Mouse (Mus musculus) kidney, postnatal 0 days (tissue): Measurements from ENCODE around the gene Acot6. TPM values are rescaled to one million over a fixed set of nuclear protein-coding genes. Genes with fewer than 3 reads are reported as not detected.

Source experiments
- ATAC-seq: fragments of 200-750 bp; cut with Nextera tagmentation; replicated peaks from 2 replicates; pipeline ENCODE4 v1.8.0; 2017; ENCODE audit warnings: low read depth, moderate number of reproducible peaks, moderate TSS enrichment, moderate library complexity; ENCODE audit not compliant: low FRiP score
- DNase-seq: peaks from one replicate; pipeline ENCODE4 v3.0.0-alpha.2; 2016; ENCODE audit warnings: low spot score
- H3K27ac ChIP-seq: fragments of 300-500 bp; sonication (generic); 2 replicates; pipeline ENCODE4 v1.5.1; 2014; ENCODE audit warnings: mild to moderate bottlenecking
- H3K27me3 ChIP-seq: fragments of 300-500 bp; sonication (generic); 2 replicates; pipeline ENCODE4 v1.6.1; 2014; ENCODE audit warnings: low read length, mixed read lengths; ENCODE audit not compliant: insufficient read depth
- H3K36me3 ChIP-seq: fragments of 300-500 bp; sonication (generic); 2 replicates; pipeline ENCODE4 v1.6.1; 2014; ENCODE audit warnings: low read length, mixed read lengths; ENCODE audit not compliant: insufficient read depth
- H3K4me1 ChIP-seq: fragments of 300-500 bp; sonication (generic); replicated peaks from 2 replicates; pipeline ENCODE4 v1.6.1; 2014; ENCODE audit warnings: antibody characterized with exemption, low read length, mixed read lengths; ENCODE audit not compliant: insufficient read depth
- H3K4me2 ChIP-seq: fragments of 300-500 bp; sonication (generic); 2 replicates; pipeline ENCODE4 v1.6.1; 2014; ENCODE audit warnings: mild to moderate bottlenecking, low read length, moderate library complexity, mixed read lengths
- H3K4me3 ChIP-seq: fragments of 300-500 bp; sonication (generic); replicated peaks from 2 replicates; pipeline ENCODE4 v1.5.1; 2014; ENCODE audit warnings: low read depth, low read length
- H3K9ac ChIP-seq: fragments of 300-500 bp; sonication (generic); 2 replicates; pipeline ENCODE4 v1.6.1; 2014; ENCODE audit warnings: low read depth, low read length
- H3K9me3 ChIP-seq: fragments of 300-500 bp; sonication (generic); replicated peaks from 2 replicates; pipeline ENCODE4 v1.6.1; 2016; ENCODE audit warnings: low read length, inconsistent platforms, mixed read lengths
- CTCF ChIP-seq: IDR thresholded peaks from 2 replicates; pipeline ENCODE4 v1.5.1; 2016; ENCODE audit warnings: antibody characterized with exemption, low read depth, mild to moderate bottlenecking, moderate library complexity
- WGBS: fragments of 180-500 bp; shearing (Covaris S2); extraction: QIAGEN DNeasy Blood & Tissue Kit; methylation state at CpG from one replicate; pipeline ENCODE4 v1.1.7; 2014; 5-methylcytosine and 5-hydroxymethylcytosine counted together
- polyA plus RNA-seq: library from polyadenylated mRNA; unstranded; fragments of >200 nt; fragmentation: Nextera tagmentation; extraction: Ambion mirVana; gene quantifications from 2 replicates; pipeline ENCODE4 v1.2.1, GENCODE M21; 2015

The Acot6 gene
- polyA plus RNA-seq, 1 experiment from 2014 or later = 2.0 TPM

GRCm38 (mm10) chr12:84129931-84130330 is 29.5 kb downstream of the Acot6 start:
- H3K4me2 ChIP-seq = no peak overlapping the region
- H3K4me3 ChIP-seq = no peak overlapping the region
- DNase-seq = no peak
- no peaks in the 10 kb centered on the region for H3K4me1 ChIP-seq
- 0 out of 2 replicates have a peak, but pooled peaks cover 7% of the 10 kb centered on the region for H3K36me3 ChIP-seq
- WGBS = 92% methylated on average over 7 of the region's 8 CpGs
- H3K27me3 ChIP-seq = no peaks in the 10 kb centered on the region
- no peak for ATAC-seq
- TF ChIP-seq CTCF = no peak
- H3K27ac ChIP-seq = no peak overlapping the region
- no peaks in the 10 kb centered on the region for H3K9me3 ChIP-seq
- H3K9ac ChIP-seq = no peak overlapping the region

DNA sequence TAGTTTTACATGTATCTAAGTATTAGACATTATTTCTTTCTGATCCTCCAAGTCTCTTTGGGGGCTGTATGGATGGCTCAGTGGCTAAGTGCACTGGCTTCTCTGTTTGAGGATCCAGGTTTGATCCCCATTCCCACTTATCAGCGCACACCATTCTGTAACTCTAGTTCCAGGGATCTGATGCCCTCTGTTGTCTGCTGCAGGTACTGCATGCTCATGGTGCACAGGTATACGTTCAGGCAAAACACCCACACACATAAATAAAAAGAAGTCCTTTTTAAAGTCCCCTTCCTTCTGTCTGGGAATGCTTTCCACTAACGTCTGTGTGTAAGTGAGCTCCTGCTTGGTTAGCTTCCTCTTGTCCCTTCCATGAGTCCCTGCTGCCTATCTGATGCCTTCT is 31.8 kb downstream of the Acot6 start:
- Histone ChIP-seq H3K36me3 (0 out of 2 replicates have a peak, but pooled peaks cover 16% of the 10 kb centered on the region), H3K4me2 (no peak overlapping the region), H3K27me3 (no peaks in the 10 kb centered on the region), H3K4me3 (no peak overlapping the region), H3K27ac (no peak overlapping the region), H3K9ac (no peak overlapping the region), H3K4me1 (no peaks in the 10 kb centered on the region), H3K9me3 (no peaks in the 10 kb centered on the region)
- 69% methylated on average over 3 of the region's 3 CpGs for WGBS
- peak; percentile 24 for DNase-seq
- TF ChIP-seq CTCF = peak; percentile 67
- no peak for ATAC-seq

- Histone ChIP-seq H3K4me2 (no peak overlapping the region), H3K36me3 (peaks cover 16% of the 10 kb centered on the region; the same call in 1 of the 2 replicates), H3K4me3 (no peak overlapping the region), H3K4me1 (no peaks in the 10 kb centered on the region), H3K9ac (no peak overlapping the region), H3K27ac (no peak overlapping the region), H3K27me3 (no peaks in the 10 kb centered on the region), H3K9me3 (no peaks in the 10 kb centered on the region)
- no peak for ATAC-seq
- WGBS = 94% methylated on average over 7 of the region's 7 CpGs
- no peak for TF ChIP-seq CTCF
- no peak for DNase-seq
These were observed 36.7 kb downstream of the Acot6 start for GRCm38 (mm10) chr12:84137131-84137530.

DNA sequence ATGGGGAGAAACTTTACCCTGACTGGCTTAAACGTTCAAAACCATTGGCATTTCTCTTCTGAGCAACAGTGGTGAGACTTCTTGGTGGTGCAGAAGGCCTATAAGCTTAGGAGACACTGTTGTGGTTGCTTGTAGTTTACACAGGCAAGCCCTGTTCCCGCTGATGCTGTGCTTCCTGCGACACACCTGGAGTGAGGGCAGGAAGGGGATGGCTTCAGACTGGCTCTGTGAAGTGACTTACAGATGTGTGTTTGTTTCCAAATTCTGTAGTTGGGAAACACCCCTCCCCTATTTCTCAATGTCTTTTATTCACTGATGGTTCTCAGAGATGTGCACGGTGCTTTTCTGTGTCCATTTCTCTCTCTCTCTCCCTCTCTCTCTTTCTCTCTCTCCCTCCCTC is 39.7 kb downstream of the Acot6 start:
- no peak for ATAC-seq
- Histone ChIP-seq H3K27me3 (no peaks in the 10 kb centered on the region), H3K4me2 (no peak overlapping the region), H3K27ac (no peak overlapping the region), H3K9me3 (no peaks in the 10 kb centered on the region), H3K9ac (no peak overlapping the region), H3K4me3 (no peak overlapping the region), H3K36me3 (peaks cover 15% of the 10 kb centered on the region; the same call in 1 of the 2 replicates), H3K4me1 (no peaks in the 10 kb centered on the region)
- WGBS = 68% methylated on average over 4 of the region's 4 CpGs
- DNase-seq = no peak
- no peak for TF ChIP-seq CTCF

GRCm38 (mm10) chr12:84141271-84141670 is 40.8 kb downstream of the Acot6 start:
- TF ChIP-seq CTCF = no peak
- ATAC-seq (no peak), DNase-seq (no peak)
- Histone ChIP-seq H3K9me3 (no peaks in the 10 kb centered on the region), H3K4me1 (no peaks in the 10 kb centered on the region), H3K27ac (no peak overlapping the region), H3K4me2 (no peak overlapping the region), H3K4me3 (no peak overlapping the region), H3K36me3 (peaks cover 11% of the 10 kb centered on the region; the same call in 1 of the 2 replicates), H3K9ac (no peak overlapping the region), H3K27me3 (no peaks in the 10 kb centered on the region)
- WGBS = 84% methylated on average over 4 of the region's 4 CpGs

DNA sequence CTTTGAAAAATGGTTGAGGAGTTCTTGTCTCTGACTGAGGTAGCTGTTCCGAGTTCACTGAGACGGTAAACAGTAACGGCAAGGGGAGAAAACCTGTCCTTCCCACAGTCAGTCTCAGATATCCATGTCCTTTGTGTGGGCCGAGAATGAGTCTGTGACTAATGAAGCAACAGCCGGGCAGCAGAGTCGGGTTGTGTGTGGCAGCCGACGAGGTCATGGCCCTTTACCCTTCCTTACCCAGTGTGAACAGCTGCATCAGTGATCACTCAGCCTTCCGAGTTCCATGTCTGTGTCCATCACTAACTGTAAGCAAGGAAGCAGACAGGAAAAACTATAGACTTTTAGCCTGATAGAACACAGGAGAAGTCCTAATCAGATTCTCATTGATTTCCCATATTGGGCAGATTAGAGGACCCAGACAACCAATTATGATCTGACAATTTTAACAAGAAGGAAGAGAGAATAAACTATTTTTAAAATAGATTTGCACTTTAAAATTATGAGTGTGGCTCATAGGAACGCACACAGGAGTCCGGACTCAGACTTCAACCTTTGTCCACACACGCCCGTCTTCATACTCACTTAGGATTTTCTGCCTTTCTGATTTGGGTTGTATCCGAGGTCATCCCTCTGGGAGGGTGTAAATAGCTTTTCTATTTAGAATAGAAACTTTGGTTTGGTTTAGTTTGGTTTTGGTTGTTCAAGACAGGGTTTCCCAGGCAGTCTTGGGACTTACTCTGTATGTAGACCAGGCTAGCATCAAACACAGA is 42.0 kb downstream of the Acot6 start:
- Histone ChIP-seq H3K9ac (no peak overlapping the region), H3K4me3 (no peak overlapping the region), H3K4me2 (no peak overlapping the region), H3K36me3 (peaks cover 6% of the 10 kb centered on the region; the same call in 1 of the 2 replicates), H3K27ac (no peak overlapping the region), H3K27me3 (no peaks in the 10 kb centered on the region), H3K9me3 (no peaks in the 10 kb centered on the region), H3K4me1 (no peaks in the 10 kb centered on the region)
- ATAC-seq (no peak), DNase-seq (no peak)
- no peak for TF ChIP-seq CTCF
- 46% methylated on average over 14 of the region's 14 CpGs for WGBS
